Mouse (Mus musculus): ENCODE data around the gene Slc39a2. TPM values are rescaled to one million over a fixed set of nuclear protein-coding genes. Genes with fewer than 3 reads are reported as not detected.
"Not testable (repeated sequence)": the region's sequence is repeated elsewhere in the genome, so short reads cannot be mapped to it uniquely, and the experiment has no call there.

Gene Slc39a2
- 0.29 and 0.34 TPM in 2 replicates for polyA plus RNA-seq (2015; fragmentation: Nextera tagmentation; extraction: Ambion mirVana)

- H3K4me2 ChIP-seq, result no peak within 1 kb of the TSS
- H3K27ac ChIP-seq, result no peak within 1 kb of the TSS
- peaks cover 12% of the 10 kb centered on the region for H3K4me1 ChIP-seq (replicated peaks)
- WGBS, result 90% methylated on average over 9 of the region's 9 CpGs
- no peak within 1 kb of the TSS for H3K9ac ChIP-seq
- no peaks in the 10 kb centered on the region for H3K9me3 ChIP-seq (replicated peaks)
- no peak for ATAC-seq (replicated peaks; ENCODE audit: insufficient number of reproducible peaks, insufficient read depth, low FRiP score, low read depth)
- no peaks in the 10 kb centered on the region for H3K27me3 ChIP-seq
- no peak within 1 kb of the TSS for H3K4me3 ChIP-seq
- H3K36me3 ChIP-seq, result peaks cover 44% of the 10 kb centered on the region
Observed at GRCm38 (mm10) chr14:51892191-51892939, at the start of gene Slc39a2. Slc39a2 (plus strand) TSS chr14:51892889.

GRCm38 (mm10) chr14:51843882-51844281 lies 48.8 kb upstream of the Slc39a2 start:
- no peak overlapping the region for H3K9ac ChIP-seq
- no peaks in the 10 kb centered on the region for H3K9me3 ChIP-seq (replicated peaks)
- ATAC-seq (replicated peaks; ENCODE audit: insufficient number of reproducible peaks, insufficient read depth, low FRiP score, low read depth), result no peak

GRCm38 (mm10) chr14:51846566-51846965 lies 46.1 kb upstream of the Slc39a2 start:
- Histone ChIP-seq H3K27ac (no peak overlapping the region), H3K36me3 (no peaks in the 10 kb centered on the region), H3K27me3 (no peaks in the 10 kb centered on the region), H3K9me3 (replicated peaks) (no peaks in the 10 kb centered on the region), H3K4me3 (no peak overlapping the region), H3K4me1 (replicated peaks) (no peaks in the 10 kb centered on the region), H3K9ac (no peak overlapping the region), H3K4me2 (no peak overlapping the region)
- WGBS, result 68% methylated on average over 3 of the region's 3 CpGs
- no peak for ATAC-seq (replicated peaks; ENCODE audit: insufficient number of reproducible peaks, insufficient read depth, low FRiP score, low read depth)

More at GRCm38 (mm10) chr14:51843882-51844281, 48.8 kb upstream of the Slc39a2 start:
- H3K27ac ChIP-seq, result no peak overlapping the region
- H3K4me1 ChIP-seq (replicated peaks), result no peaks in the 10 kb centered on the region
- no peak overlapping the region for H3K4me2 ChIP-seq
- no peaks in the 10 kb centered on the region for H3K27me3 ChIP-seq
- H3K36me3 ChIP-seq, result no peaks in the 10 kb centered on the region
- H3K4me3 ChIP-seq, result no peak overlapping the region

GRCm38 (mm10) chr14:51851006-51851405 lies 41.7 kb upstream of the Slc39a2 start:
- 36% methylated on average over 3 of the region's 3 CpGs for WGBS
- not testable (repeated sequence) for H3K4me3 ChIP-seq

GRCm38 (mm10) chr14:51853399-51853798 lies 39.3 kb upstream of the Slc39a2 start, which contains the start of gene Ear6:
Ear6 (plus strand) TSS chr14:51853699.
- H3K9ac ChIP-seq, result no peak within 1 kb of the TSS
- H3K4me2 ChIP-seq, result no peak within 1 kb of the TSS
- no peaks in the 10 kb centered on the region for H3K9me3 ChIP-seq (replicated peaks)
- no peaks in the 10 kb centered on the region for H3K36me3 ChIP-seq
- no peak within 1 kb of the TSS for H3K27ac ChIP-seq
- ATAC-seq (replicated peaks; ENCODE audit: insufficient number of reproducible peaks, insufficient read depth, low FRiP score, low read depth), result no peak
- no peaks in the 10 kb centered on the region for H3K27me3 ChIP-seq
- no peak within 1 kb of the TSS for H3K4me3 ChIP-seq
- no peaks in the 10 kb centered on the region for H3K4me1 ChIP-seq (replicated peaks)

More at GRCm38 (mm10) chr14:51851006-51851405, 41.7 kb upstream of the Slc39a2 start:
- H3K9ac ChIP-seq; H3K27ac ChIP-seq; H3K4me1 ChIP-seq (replicated peaks); H3K36me3 ChIP-seq; H3K9me3 ChIP-seq (replicated peaks); H3K27me3 ChIP-seq; ATAC-seq (replicated peaks; ENCODE audit: insufficient number of reproducible peaks, insufficient read depth, low FRiP score, low read depth); H3K4me2 ChIP-seq: not testable (repeated sequence)

- H3K4me1 ChIP-seq (replicated peaks); H3K9ac ChIP-seq; H3K4me3 ChIP-seq; H3K36me3 ChIP-seq; ATAC-seq (replicated peaks; ENCODE audit: insufficient number of reproducible peaks, insufficient read depth, low FRiP score, low read depth); H3K27me3 ChIP-seq; H3K27ac ChIP-seq; H3K9me3 ChIP-seq (replicated peaks); H3K4me2 ChIP-seq: not testable (repeated sequence)
- WGBS, result 68% methylated on average over 7 of the region's 7 CpGs
Observed at GRCm38 (mm10) chr14:51855280-51855679, 37.4 kb upstream of the Slc39a2 start.

GRCm38 (mm10) chr14:51863603-51864002 lies 29.1 kb upstream of the Slc39a2 start:
- WGBS, result 16% methylated on average over 1 of the region's 1 CpGs

GRCm38 (mm10) chr14:51870756-51871155 lies 21.9 kb upstream of the Slc39a2 start:
- H3K9ac ChIP-seq, result no peak overlapping the region
- no peaks in the 10 kb centered on the region for H3K36me3 ChIP-seq
- ATAC-seq (replicated peaks; ENCODE audit: insufficient number of reproducible peaks, insufficient read depth, low FRiP score, low read depth), result no peak
- H3K9me3 ChIP-seq (replicated peaks), result no peaks in the 10 kb centered on the region
- H3K27me3 ChIP-seq, result no peaks in the 10 kb centered on the region
- H3K27ac ChIP-seq, result no peak overlapping the region
- WGBS, result 74% methylated on average over 2 of the region's 2 CpGs
- no peak overlapping the region for H3K4me3 ChIP-seq
- no peaks in the 10 kb centered on the region for H3K4me1 ChIP-seq (replicated peaks)
- H3K4me2 ChIP-seq, result no peak overlapping the region

More at GRCm38 (mm10) chr14:51863603-51864002, 29.1 kb upstream of the Slc39a2 start:
- not testable (repeated sequence) for H3K4me2 ChIP-seq; H3K4me1 ChIP-seq (replicated peaks); H3K9me3 ChIP-seq (replicated peaks); H3K27me3 ChIP-seq; H3K27ac ChIP-seq; H3K9ac ChIP-seq; H3K36me3 ChIP-seq; ATAC-seq (replicated peaks; ENCODE audit: insufficient number of reproducible peaks, insufficient read depth, low FRiP score, low read depth); H3K4me3 ChIP-seq

- Histone ChIP-seq H3K4me1 (replicated peaks) (no peaks in the 10 kb centered on the region), H3K9me3 (replicated peaks) (no peaks in the 10 kb centered on the region), H3K9ac (no peak overlapping the region), H3K27me3 (no peaks in the 10 kb centered on the region), H3K4me2 (no peak overlapping the region), H3K27ac (no peak overlapping the region), H3K36me3 (no peaks in the 10 kb centered on the region), H3K4me3 (no peak overlapping the region)
- ATAC-seq (replicated peaks; ENCODE audit: insufficient number of reproducible peaks, insufficient read depth, low FRiP score, low read depth), result no peak
- WGBS, result 68% methylated on average over 9 of the region's 9 CpGs
Observed at GRCm38 (mm10) chr14:51871741-51872140, 20.9 kb upstream of the Slc39a2 start.

GRCm38 (mm10) chr14:51877517-51877916 lies 15.2 kb upstream of the Slc39a2 start:
- no peak overlapping the region for H3K4me3 ChIP-seq
- no peak overlapping the region for H3K27ac ChIP-seq
- H3K27me3 ChIP-seq, result no peaks in the 10 kb centered on the region
- H3K9ac ChIP-seq, result no peak overlapping the region
- H3K36me3 ChIP-seq, result no peaks in the 10 kb centered on the region
- no peaks in the 10 kb centered on the region for H3K9me3 ChIP-seq (replicated peaks)
- no peak for ATAC-seq (replicated peaks; ENCODE audit: insufficient number of reproducible peaks, insufficient read depth, low FRiP score, low read depth)
- H3K4me1 ChIP-seq (replicated peaks), result no peaks in the 10 kb centered on the region
- 66% methylated on average over 3 of the region's 3 CpGs for WGBS
- no peak overlapping the region for H3K4me2 ChIP-seq

GRCm38 (mm10) chr14:51883527-51884030 lies 9.1 kb upstream of the Slc39a2 start:
- Histone ChIP-seq H3K9ac (peak overlapping the region; percentile 40; the same call in 1 of the 2 replicates), H3K36me3 (peaks cover 21% of the 10 kb centered on the region), H3K9me3 (replicated peaks) (no peaks in the 10 kb centered on the region), H3K4me2 (peak overlapping the region; percentile 90), H3K27me3 (no peaks in the 10 kb centered on the region), H3K4me3 (peak overlapping the region; percentile 89), H3K27ac (peak overlapping the region; percentile 81), H3K4me1 (replicated peaks) (peaks cover 17% of the 10 kb centered on the region)
- WGBS, result under 1% methylated on average over 4 of the region's 4 CpGs
- 0 out of 2 replicates have a peak, but pooled peaks have one; percentile 9 for ATAC-seq (replicated peaks; ENCODE audit: insufficient number of reproducible peaks, insufficient read depth, low FRiP score, low read depth)

Data from heart, embryonic 15.5 days (tissue).